Mouse (Mus musculus) cortical plate, adult 2 months (tissue): ENCODE data around the gene Dnaja2.

Experiments
- CTCF ChIP-seq: fragments of 200-500 bp; IDR thresholded peaks from 2 replicates; pipeline ENCODE4 v1.5.1; 2011; ENCODE audit warnings: mild to moderate bottlenecking, control low read depth, low read length; ENCODE audit not compliant: insufficient read depth; ENCODE audit errors: extremely low read depth
- POLR2A ChIP-seq: fragments of 200-500 bp; IDR thresholded peaks from 2 replicates; pipeline ENCODE4 v1.6.1; 2011; ENCODE audit warnings: mild to moderate bottlenecking, low read length, control low read depth; ENCODE audit not compliant: insufficient read depth; ENCODE audit errors: extremely low read depth

DNA sequence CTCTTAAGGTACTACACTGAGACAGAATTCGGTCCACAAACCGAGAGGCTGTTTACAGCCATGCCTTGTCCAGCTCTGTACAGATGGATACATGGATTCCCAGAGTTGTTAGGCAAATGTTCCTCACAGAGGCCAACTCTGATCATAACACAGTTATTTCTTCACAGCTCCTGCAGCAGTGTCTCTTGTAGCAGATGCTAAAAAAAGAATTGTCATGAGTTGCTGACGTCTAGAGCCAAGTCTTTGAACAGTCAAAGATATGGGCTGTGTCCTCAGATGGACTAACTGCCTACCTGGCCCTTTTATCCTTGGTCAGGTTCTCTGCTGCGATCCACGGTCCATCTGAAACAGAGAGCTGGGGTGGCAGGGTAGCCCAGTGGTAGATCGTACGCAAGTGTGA lies 31.1 kb downstream of the Dnaja2 start:
- TF ChIP-seq POLR2A: no peak
- TF ChIP-seq CTCF: no peak
